Mouse (Mus musculus) heart, postnatal 0 days (tissue): ENCODE results near the gene Ppm1m.

Experiments used
- CTCF ChIP-seq: IDR thresholded peaks from 2 replicates; pipeline ENCODE4 v1.5.1; 2016; ENCODE audit warnings: antibody characterized with exemption, control low read depth, low read depth
- EP300 ChIP-seq: IDR thresholded peaks from 2 replicates; pipeline ENCODE4 v1.6.1; 2016; ENCODE audit warnings: antibody characterized with exemption, low read depth

DNA sequence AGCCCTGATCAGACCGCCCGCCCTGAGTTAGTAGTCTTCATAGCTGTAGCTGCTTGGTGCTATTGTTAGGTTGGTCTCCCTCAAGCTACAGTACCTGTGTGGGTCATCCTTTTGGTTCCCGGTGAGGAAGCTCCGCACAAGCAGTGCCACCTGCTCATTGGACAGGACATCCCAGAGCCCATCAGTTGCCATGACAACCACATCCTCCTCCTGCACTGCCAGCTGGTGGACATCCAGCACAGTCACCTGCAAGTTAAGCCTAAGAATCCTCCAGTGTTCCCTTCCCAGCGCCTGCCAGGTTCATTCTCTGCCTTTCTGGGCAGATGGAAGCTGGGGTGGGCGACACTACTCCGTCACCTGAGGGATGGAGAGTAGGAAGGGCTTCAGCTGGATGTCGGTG, 3.9 kb downstream of the Ppm1m start:
- TF ChIP-seq CTCF, result no peak
- TF ChIP-seq EP300, result no peak
